Mouse (Mus musculus): ENCODE measurements around the gene Eif3i. TPM values are rescaled to one million over a fixed set of nuclear protein-coding genes. Genes with fewer than 3 reads are reported as not detected.
A peak's percentile ranks its signal among the peaks of the same experiment; 100 is the strongest.

Eif3i gene
- polyA plus RNA-seq, 1 experiment from 2014 or later = 284 TPM

GRCm38 (mm10) chr4:129622803-129623535 lies 22.5 kb upstream of the Eif3i start:
- 24% methylated on average over 8 of the region's 8 CpGs for WGBS
- ATAC-seq (replicated peaks; ENCODE audit: insufficient number of reproducible peaks, low FRiP score, low TSS enrichment, low read depth) (no peak), DNase-seq (ENCODE audit: low spot score) (no peak)
- H3K4me3 ChIP-seq (ENCODE audit: low read depth, low read length) = peak overlapping the region; percentile 61
- no peaks in the 10 kb centered on the region for H3K27me3 ChIP-seq (ENCODE audit: control insufficient read depth, insufficient read depth, low read length)
- H3K27ac ChIP-seq (replicated peaks; ENCODE audit: low read depth, low read length) = 0 out of 2 replicates have a peak overlapping the region, but pooled peaks have one; percentile 71
- peak overlapping the region; percentile 73 for H3K4me2 ChIP-seq (ENCODE audit: low read depth, low read length)
- peak overlapping the region; percentile 81 for H3K9ac ChIP-seq (replicated peaks; ENCODE audit: low read length)
- H3K9me3 ChIP-seq (replicated peaks; ENCODE audit: control insufficient read depth, low read length) = no peaks in the 10 kb centered on the region
- peaks cover 4% of the 10 kb centered on the region; the same call in 1 of the 2 replicates for H3K4me1 ChIP-seq (ENCODE audit: control insufficient read depth, insufficient read depth, low read length)
- peaks cover 6% of the 10 kb centered on the region for H3K36me3 ChIP-seq (replicated peaks; ENCODE audit: control insufficient read depth, insufficient read depth, low read depth, low read length)

DNA sequence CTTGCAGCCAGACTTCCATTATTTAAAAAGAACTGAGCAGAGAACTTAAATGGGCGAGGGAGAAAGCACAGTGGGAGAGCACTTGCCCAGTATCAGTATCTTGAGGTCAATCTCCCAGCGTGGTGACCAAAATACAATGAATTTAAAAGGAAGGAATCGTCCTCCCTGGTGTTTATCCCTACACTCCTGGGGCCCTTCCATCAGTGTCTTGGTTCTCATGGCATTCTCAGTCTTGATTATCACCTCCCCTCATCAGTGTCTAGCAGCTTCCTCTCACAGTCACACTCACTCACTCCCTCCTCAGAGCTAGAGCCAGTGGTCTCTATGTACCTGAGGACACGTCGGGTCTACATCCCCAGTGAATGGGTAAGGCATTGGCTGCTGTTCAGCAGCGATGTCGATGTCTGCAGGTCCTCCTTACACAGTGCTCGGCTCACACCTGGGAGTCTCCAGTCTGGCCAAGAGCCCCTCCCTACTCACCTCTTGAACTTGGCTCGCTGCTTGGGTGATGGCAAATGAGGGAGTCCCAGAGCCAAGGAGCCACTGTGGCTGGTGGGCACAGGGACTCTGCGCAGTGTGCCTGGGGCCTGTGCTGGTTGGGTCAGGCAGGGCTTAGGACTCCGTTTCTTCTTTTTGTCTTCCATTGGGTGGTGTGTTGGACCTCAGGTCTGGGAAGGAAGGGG lies 21.8 kb upstream of the Eif3i start:
- ATAC-seq (replicated peaks; ENCODE audit: insufficient number of reproducible peaks, low FRiP score, low TSS enrichment, low read depth) (no peak), DNase-seq (ENCODE audit: low spot score) (no peak)
- Histone ChIP-seq H3K9ac (replicated peaks; ENCODE audit: low read length) (no peak overlapping the region), H3K36me3 (replicated peaks; ENCODE audit: control insufficient read depth, insufficient read depth, low read depth, low read length) (peaks cover 6% of the 10 kb centered on the region), H3K4me2 (ENCODE audit: low read depth, low read length) (no peak overlapping the region), H3K4me1 (ENCODE audit: control insufficient read depth, insufficient read depth, low read length) (peaks cover 4% of the 10 kb centered on the region; the same call in 1 of the 2 replicates), H3K4me3 (ENCODE audit: low read depth, low read length) (no peak overlapping the region), H3K27me3 (ENCODE audit: control insufficient read depth, insufficient read depth, low read length) (no peaks in the 10 kb centered on the region), H3K9me3 (replicated peaks; ENCODE audit: control insufficient read depth, low read length) (no peaks in the 10 kb centered on the region), H3K27ac (replicated peaks; ENCODE audit: low read depth, low read length) (no peak overlapping the region)
- 80% methylated on average over 11 of the region's 11 CpGs for WGBS

- ATAC-seq (replicated peaks; ENCODE audit: insufficient number of reproducible peaks, low FRiP score, low TSS enrichment, low read depth) (no peak), DNase-seq (ENCODE audit: low spot score) (no peak)
- peaks cover 4% of the 10 kb centered on the region; the same call in 1 of the 2 replicates for H3K4me1 ChIP-seq (ENCODE audit: control insufficient read depth, insufficient read depth, low read length)
- no peak overlapping the region for H3K4me3 ChIP-seq (ENCODE audit: low read depth, low read length)
- H3K9ac ChIP-seq (replicated peaks; ENCODE audit: low read length) = no peak overlapping the region
- 87% methylated on average over 8 of the region's 8 CpGs for WGBS
- no peak overlapping the region for H3K4me2 ChIP-seq (ENCODE audit: low read depth, low read length)
- peaks cover under 1% of the 10 kb centered on the region; the same call in 1 of the 2 replicates for H3K36me3 ChIP-seq (replicated peaks; ENCODE audit: control insufficient read depth, insufficient read depth, low read depth, low read length)
- no peaks in the 10 kb centered on the region for H3K9me3 ChIP-seq (replicated peaks; ENCODE audit: control insufficient read depth, low read length)
- H3K27ac ChIP-seq (replicated peaks; ENCODE audit: low read depth, low read length) = no peak overlapping the region
- H3K27me3 ChIP-seq (ENCODE audit: control insufficient read depth, insufficient read depth, low read length) = no peaks in the 10 kb centered on the region
Observed at GRCm38 (mm10) chr4:129621283-129621841, 20.9 kb upstream of the Eif3i start.

DNA sequence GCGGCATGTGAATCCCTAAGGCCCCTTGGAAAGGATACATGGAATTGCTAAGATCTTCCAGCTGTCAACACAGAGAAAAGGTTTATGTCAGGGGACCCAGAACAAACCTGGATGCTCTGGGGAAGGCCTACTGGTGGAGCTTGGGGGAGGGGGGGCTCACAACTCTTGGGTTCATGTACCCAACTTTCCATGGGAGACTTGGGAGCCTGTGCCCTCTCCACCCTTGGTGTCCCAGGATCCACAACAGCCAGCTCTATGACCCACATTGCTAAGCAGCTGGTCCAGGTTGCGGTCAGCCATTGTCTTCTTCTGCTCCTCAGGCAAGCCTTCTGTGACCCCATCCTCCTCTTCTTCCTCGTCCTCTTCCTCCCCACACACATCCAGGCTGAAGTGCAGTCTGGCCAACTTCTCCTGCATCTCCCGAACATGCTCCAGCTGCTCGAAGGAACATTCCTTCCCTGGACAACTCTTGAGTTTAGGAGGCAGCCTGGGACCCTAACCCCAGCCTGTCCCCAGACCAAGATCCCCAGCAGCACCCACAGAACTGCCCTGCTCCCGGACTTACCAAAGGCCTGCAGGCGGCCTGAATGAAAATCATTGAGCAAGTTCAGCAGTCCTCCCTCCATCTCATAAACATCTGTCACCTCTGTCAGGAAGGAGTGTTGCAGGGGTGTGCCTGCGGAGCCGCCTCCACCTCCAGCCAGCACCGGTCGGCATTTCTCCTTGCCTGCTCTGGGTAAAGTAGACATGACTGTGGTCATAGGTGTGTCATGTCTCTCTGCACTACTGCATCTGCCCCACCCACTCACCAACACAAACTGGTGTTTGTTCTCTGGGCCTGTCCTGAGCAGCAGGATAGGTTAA lies 20.2 kb upstream of the Eif3i start:
- DNase-seq (ENCODE audit: low spot score) (no peak), ATAC-seq (replicated peaks; ENCODE audit: insufficient number of reproducible peaks, low FRiP score, low TSS enrichment, low read depth) (no peak)
- 92% methylated on average over 11 of the region's 11 CpGs for WGBS
- Histone ChIP-seq H3K4me3 (ENCODE audit: low read depth, low read length) (no peak overlapping the region), H3K27me3 (ENCODE audit: control insufficient read depth, insufficient read depth, low read length) (no peaks in the 10 kb centered on the region), H3K27ac (replicated peaks; ENCODE audit: low read depth, low read length) (no peak overlapping the region), H3K4me1 (ENCODE audit: control insufficient read depth, insufficient read depth, low read length) (peaks cover 4% of the 10 kb centered on the region; the same call in 1 of the 2 replicates), H3K9me3 (replicated peaks; ENCODE audit: control insufficient read depth, low read length) (no peaks in the 10 kb centered on the region), H3K4me2 (ENCODE audit: low read depth, low read length) (no peak overlapping the region), H3K9ac (replicated peaks; ENCODE audit: low read length) (no peak overlapping the region), H3K36me3 (replicated peaks; ENCODE audit: control insufficient read depth, insufficient read depth, low read depth, low read length) (no peaks in the 10 kb centered on the region)

DNA sequence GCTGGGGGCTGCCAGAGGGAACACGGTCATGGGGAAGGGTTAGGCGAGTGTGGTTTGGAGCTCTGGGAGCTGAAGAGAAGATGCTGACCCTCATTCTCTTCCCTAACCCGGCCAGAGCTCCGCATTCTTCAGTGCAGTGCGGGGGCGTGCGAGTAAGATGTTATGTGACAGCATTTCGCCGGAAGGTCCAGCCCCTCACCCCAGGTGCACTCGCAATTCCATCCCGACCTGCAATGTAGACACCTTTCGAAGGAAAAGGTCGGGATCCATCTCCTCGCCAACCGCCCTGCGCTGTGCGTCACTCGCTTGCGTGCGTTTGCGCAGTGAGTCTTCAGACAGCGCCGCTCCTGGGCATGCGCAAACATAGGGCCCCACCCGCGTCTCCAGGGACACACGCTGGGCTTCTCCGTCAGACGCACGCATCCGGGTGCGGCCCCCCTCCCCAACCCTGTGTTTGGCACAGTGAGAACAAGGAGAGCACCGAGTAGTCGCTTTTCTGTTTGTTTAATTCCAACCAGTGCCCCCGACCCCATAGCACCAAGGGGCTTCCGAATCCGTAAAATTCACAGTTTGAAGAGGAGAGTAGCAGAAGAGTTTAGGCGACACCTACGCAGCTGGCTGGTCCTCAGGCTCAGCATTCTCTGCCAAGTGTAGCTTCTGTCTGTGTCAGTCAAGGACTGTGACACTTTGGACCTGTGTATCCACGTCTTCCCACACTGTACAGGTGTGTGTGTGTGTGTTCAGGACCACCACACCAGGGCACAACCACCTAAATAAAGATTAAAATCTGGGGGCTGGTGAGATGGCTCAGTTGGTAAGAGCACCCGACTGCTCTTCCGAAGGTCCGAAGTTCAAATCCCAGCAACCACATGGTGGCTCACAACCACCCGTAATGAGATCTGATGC lies 18.6 kb upstream of the Eif3i start, which contains the start of gene Iqcc:
Iqcc (minus strand) TSS at position 314 of the 906 bp plus-strand sequence.
- Histone ChIP-seq H3K4me2 (ENCODE audit: low read depth, low read length) (peak within 1 kb of the TSS; percentile 78), H3K9ac (replicated peaks; ENCODE audit: low read length) (peak within 1 kb of the TSS; percentile 83), H3K27ac (replicated peaks; ENCODE audit: low read depth, low read length) (peak within 1 kb of the TSS; percentile 63; the same call in 1 of the 2 replicates), H3K4me3 (ENCODE audit: low read depth, low read length) (peak within 1 kb of the TSS; percentile 68), H3K27me3 (ENCODE audit: control insufficient read depth, insufficient read depth, low read length) (no peaks in the 10 kb centered on the region), H3K36me3 (replicated peaks; ENCODE audit: control insufficient read depth, insufficient read depth, low read depth, low read length) (no peaks in the 10 kb centered on the region), H3K4me1 (ENCODE audit: control insufficient read depth, insufficient read depth, low read length) (no peaks in the 10 kb centered on the region), H3K9me3 (replicated peaks; ENCODE audit: control insufficient read depth, low read length) (no peaks in the 10 kb centered on the region)
- DNase-seq (ENCODE audit: low spot score) (peak; percentile 95), ATAC-seq (replicated peaks; ENCODE audit: insufficient number of reproducible peaks, low FRiP score, low TSS enrichment, low read depth) (peak; percentile 70)
- 5% methylated on average over 43 of the region's 44 CpGs for WGBS

DNA sequence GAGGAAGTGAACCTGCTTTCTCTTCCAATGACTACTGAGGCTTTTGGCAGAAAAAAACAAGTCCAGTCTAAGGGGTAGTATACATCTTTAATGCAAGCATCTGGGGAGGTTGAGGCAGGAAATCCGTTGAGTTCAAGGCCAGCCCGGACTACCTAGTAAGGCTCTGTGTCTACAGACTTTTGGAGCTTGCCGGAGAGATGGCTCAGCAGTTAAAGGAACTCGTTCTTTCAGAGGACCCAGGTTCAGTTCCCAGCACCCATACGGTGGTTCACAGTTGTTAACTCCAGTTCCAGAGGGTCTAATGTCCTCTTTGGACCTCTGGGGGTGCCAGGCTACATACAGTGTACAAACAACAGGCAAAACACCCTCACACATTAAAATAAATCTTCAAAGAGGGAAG lies 17.6 kb upstream of the Eif3i start:
- Histone ChIP-seq H3K36me3 (replicated peaks; ENCODE audit: control insufficient read depth, insufficient read depth, low read depth, low read length) (no peaks in the 10 kb centered on the region), H3K27ac (replicated peaks; ENCODE audit: low read depth, low read length) (no peak overlapping the region), H3K4me2 (ENCODE audit: low read depth, low read length) (peak overlapping the region; percentile 78), H3K9me3 (replicated peaks; ENCODE audit: control insufficient read depth, low read length) (no peaks in the 10 kb centered on the region), H3K4me1 (ENCODE audit: control insufficient read depth, insufficient read depth, low read length) (no peaks in the 10 kb centered on the region), H3K27me3 (ENCODE audit: control insufficient read depth, insufficient read depth, low read length) (no peaks in the 10 kb centered on the region), H3K4me3 (ENCODE audit: low read depth, low read length) (peak overlapping the region; percentile 68), H3K9ac (replicated peaks; ENCODE audit: low read length) (peak overlapping the region; percentile 83)
- ATAC-seq (replicated peaks; ENCODE audit: insufficient number of reproducible peaks, low FRiP score, low TSS enrichment, low read depth) (no peak), DNase-seq (ENCODE audit: low spot score) (no peak)
- 94% methylated on average over 5 of the region's 5 CpGs for WGBS

DNA sequence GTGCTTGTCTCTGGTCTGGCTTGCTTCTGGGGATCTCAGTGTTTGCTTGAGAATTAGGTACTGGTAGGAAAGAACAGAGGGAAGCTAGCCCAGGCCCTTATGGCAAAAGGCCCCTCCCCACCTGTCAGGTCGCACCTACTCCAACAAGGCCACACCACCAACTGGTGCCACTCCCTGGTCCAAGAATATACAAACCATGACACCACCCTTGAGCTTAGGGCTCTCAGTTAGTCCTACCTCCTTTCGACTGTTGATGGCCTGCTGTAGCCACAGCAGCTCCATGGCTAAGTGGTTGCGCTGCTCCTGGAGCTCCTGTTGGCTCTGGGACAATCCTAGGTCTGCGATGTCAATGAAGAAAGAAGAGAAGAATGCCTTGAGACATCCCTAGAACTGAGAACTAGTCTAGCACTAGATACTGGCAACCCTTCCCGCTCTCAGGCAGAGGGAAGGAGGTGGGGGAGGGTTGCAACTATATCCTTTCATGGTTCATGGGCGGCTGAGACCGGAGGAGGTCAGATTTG lies 16.7 kb upstream of the Eif3i start:
- 95% methylated on average over 7 of the region's 7 CpGs for WGBS
- Histone ChIP-seq H3K9me3 (replicated peaks; ENCODE audit: control insufficient read depth, low read length) (no peaks in the 10 kb centered on the region), H3K4me2 (ENCODE audit: low read depth, low read length) (no peak overlapping the region), H3K9ac (replicated peaks; ENCODE audit: low read length) (no peak overlapping the region), H3K27me3 (ENCODE audit: control insufficient read depth, insufficient read depth, low read length) (no peaks in the 10 kb centered on the region), H3K4me1 (ENCODE audit: control insufficient read depth, insufficient read depth, low read length) (no peaks in the 10 kb centered on the region), H3K27ac (replicated peaks; ENCODE audit: low read depth, low read length) (no peak overlapping the region), H3K4me3 (ENCODE audit: low read depth, low read length) (no peak overlapping the region), H3K36me3 (replicated peaks; ENCODE audit: control insufficient read depth, insufficient read depth, low read depth, low read length) (no peaks in the 10 kb centered on the region)
- ATAC-seq (replicated peaks; ENCODE audit: insufficient number of reproducible peaks, low FRiP score, low TSS enrichment, low read depth) (no peak), DNase-seq (ENCODE audit: low spot score) (no peak)

Data from embryonic facial prominence, embryonic 11.5 days (tissue).